Mouse (Mus musculus) embryo, embryonic 11.5 days (tissue): ENCODE results near the gene Brd1.

ENCODE experiments used
- DNase-seq: peaks from one replicate; pipeline ENCODE4 v3.0.0-alpha.2; 2012; ENCODE audit warnings: low read depth, low spot score

The Brd1 gene

DNA sequence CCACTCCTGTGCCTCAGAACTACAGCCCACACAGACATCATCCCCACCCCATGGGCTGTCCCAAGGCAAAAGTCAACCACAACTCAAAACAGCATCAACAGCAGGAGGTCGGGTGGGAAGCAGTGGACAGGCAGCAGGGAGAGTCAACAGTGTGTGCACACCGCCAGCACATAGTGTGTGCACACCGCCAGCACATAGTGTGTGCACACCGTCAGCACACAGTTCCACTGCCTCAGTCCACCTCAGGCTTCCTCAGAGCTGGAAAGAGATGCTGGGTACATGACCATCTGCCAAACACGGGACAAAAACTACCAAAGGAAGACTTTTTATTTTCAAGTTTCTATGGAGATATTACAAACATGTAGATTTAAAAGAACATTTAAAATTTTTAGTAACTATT is 47.3 kb downstream of the Brd1 start:
- DNase-seq, result no peak

- no peak for DNase-seq
Observed at GRCm38 (mm10) chr15:88684039-88684438, 50.0 kb downstream of the Brd1 start.

DNA sequence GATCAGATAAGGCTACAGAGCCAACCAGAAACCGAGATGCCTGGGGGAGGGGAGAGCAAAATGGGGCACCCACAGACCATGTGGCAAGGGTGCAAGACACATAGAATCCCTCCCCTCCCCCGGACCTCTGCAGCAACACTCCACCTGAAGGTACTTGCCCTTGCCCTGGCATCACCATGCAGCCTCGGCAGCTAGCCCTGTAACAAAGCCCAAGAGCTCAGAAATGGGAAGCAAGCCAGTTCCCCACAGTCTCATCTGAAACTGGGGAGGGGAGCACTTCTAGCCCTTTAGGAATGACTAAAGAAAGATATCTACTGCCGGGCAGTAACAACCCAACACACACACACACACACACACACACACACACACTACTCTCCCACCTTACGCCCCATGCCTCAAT is 53.1 kb downstream of the Brd1 start:
- no peak for DNase-seq

GRCm38 (mm10) chr15:88677568-88677967 is 56.5 kb downstream of the Brd1 start:
- no peak for DNase-seq

GRCm38 (mm10) chr15:88675998-88676397 is 58.0 kb downstream of the Brd1 start:
- no peak for DNase-seq

DNA sequence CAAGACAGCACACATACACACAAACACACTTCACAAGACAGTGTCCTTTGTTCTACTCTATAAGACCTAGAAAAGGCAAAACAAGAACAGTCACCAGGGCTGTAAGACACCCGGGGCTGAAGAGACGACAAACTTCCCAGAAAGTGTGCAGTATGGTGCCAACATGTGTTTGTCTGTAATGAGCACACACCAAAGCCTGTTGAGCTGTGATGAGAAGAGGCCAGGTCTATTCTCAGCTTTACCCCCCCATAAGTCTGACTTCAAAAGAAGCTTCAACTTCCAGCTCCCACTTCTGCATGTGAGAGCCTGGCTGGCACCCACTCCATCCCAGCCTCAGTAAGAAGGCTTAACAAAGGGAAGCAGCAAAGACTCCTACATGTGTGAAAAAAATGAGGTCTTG is 65.3 kb downstream of the Brd1 start:
- no peak for DNase-seq

DNA sequence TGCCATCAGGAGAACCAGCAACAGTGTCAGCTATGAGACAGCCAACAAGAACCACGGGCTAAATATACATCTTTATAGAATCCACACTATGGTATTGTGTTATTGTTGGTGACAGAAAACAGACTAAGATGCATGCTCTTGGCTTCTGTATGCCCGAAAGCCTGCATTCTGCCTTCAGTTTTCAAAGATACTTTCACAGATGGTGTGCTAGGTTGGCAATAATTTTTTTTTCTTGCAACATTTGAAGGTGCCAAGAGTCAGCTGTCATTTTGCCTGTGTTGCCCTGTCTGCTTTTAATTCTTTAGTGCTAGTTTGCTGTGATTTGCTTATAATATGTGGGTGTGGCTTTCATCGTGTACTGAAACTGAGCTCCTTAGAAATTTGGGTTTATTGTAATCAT is 66.4 kb downstream of the Brd1 start:
- DNase-seq, result no peak

GRCm38 (mm10) chr15:88665846-88666245 is 68.2 kb downstream of the Brd1 start:
- DNase-seq, result no peak

DNA sequence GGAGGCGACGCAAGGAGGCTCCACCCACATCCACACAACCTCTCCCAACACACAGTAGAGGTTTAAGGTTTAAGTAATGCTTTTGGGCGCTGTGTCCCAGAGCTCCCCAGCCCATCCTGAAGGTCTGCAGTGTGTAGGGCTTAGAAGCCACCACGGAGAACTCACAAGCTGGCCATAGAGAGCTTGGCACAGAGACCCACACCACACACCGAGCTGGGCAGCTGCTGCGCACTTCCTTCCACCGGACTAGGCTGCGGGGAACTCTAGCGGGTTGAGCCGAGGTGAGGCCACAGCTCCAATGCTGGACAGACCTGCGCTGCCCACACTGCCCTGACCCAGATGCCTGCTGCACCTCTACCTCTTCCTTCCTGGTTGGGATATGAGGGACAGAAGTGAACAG is 71.0 kb downstream of the Brd1 start:
- no peak for DNase-seq

DNA sequence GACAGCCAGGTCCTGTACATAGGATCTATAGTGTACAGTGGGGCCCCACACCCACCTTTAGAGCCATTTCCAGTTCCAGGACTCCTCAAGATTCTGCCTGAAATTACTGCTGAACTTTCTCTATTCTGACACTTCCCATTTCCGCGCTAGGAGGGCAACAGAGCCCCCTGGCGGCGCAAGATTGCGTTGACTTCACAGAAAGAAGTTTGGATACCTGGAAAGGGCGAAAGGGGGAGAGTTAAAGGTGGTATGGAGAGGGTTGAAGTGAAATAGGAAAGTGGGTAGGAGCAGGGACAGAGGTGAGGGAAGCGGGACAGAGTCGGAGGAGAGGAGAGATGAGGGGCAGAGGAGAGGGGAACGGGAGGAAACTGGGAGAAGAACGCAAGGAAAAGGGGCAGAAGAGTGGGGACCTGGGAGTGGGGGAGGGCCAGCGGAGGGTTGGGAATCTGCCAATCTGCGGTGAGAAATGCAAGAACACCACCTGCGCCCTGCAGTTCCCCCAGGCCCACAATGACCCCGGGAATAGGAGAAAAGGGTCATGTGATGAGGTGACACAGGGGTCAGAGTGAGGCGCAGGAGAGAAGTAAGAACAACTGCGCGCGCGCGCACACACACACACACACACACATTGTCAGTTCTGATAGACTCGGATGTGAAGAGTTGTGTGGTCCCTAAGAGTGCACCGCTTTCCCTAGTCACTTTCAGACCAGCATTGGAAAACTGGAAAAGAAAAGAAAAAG is 71.8 kb downstream of the Brd1 start:
- DNase-seq, result peak; percentile 42

DNA sequence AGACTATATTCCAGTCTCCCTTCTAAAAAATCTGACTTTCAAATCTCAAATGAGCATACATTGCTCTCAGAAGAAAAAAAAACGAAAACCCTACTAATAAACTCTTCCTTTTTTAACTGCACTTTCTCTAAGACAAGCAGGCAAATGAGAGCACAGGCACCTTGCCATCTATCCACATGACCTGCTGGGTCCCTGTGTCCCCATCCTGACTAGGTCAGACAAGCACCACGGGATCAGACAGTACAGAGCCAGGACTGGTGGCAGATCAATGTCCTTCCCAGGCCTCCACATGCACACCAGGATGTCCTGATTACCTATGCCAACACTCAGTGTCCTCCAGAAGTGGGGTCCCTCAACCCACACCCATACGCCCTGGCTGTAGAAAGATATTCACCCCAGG is 72.4 kb downstream of the Brd1 start:
- no peak for DNase-seq

DNA sequence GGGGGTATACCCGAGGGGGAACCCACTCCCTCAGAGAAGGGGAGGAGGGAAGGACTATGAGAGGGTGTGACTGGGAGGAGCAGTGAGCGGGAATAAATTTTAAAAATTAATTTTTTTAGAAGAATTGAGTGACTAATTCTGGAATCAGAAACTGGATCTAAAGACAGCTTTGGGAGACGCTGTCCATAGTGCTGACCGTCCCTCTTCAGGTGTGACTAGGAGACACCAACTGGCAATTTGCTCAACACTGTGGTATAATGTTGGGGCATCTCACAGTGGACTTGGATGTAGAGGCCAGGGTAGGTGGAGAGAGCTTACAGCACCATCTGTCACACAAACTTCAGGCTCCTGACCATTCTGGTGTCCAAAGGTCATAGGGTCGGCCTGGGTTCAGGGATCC is 82.0 kb downstream of the Brd1 start:
- peak; percentile 17 for DNase-seq

DNA sequence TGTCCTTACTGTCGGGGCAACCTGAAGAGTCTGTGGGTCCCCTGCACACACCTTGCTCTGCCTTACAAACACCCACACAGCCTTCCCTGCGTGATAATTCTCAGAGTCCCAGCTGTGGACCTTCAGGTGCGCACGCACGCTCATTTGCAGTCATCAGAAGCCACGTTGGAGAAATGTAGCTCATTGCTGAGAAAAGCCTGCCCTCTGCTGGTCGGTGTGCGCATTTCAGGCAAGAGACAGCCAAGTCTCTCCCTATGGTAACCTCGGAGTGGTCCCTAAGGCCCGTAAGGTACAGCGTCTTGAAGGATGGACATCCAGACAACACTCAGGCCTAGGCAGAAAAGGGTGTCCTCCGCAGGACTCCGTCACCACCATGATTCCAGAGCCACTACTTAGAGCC is 83.0 kb downstream of the Brd1 start:
- peak; percentile 46 for DNase-seq
